Mouse (Mus musculus) urinary bladder, postnatal 4 days (tissue): ENCODE results near the gene Lyrm7.
"Not testable (repeated sequence)": the region's sequence is repeated elsewhere in the genome, so short reads cannot be mapped to it uniquely, and the experiment has no call there.

Source experiments
- DNase-seq, 2 experiments: peaks; one replicate each; pipeline ENCODE4 v3.0.0; 2021 to 2022; ENCODE audit warnings: low spot score in 2 of 2

Gene Lyrm7

GRCm38 (mm10) chr11:54860256-54861038, at the start of gene Lyrm7:
TSS of gene Lyrm7 (minus strand) at chr11:54860916.
- DNase-seq: peak; percentile 95 to 96

GRCm38 (mm10) chr11:54910081-54910665, 49.5 kb upstream of the Lyrm7 start:
- DNase-seq: no peak

DNA sequence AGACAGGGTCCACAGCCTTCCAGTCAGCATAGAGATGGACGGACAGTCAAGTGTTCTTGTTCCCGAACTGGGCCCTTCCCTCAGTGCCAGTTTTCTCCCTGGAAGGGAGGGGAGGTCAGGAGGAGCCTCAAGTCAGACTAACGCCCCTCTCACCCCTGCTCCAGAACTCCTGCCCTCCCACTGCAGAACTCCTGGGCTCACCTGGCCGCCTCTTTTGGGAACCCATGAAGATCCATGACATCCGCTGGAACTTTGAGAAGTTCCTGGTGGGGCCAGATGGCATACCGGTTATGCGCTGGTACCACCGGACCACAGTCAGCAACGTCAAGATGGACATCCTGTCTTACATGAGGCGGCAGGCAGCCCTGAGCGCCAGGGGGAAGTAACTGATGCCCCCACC, 48.6 kb upstream of the Lyrm7 start:
- no peak for DNase-seq

GRCm38 (mm10) chr11:54907259-54907658, 46.5 kb upstream of the Lyrm7 start:
- DNase-seq: no peak

DNA sequence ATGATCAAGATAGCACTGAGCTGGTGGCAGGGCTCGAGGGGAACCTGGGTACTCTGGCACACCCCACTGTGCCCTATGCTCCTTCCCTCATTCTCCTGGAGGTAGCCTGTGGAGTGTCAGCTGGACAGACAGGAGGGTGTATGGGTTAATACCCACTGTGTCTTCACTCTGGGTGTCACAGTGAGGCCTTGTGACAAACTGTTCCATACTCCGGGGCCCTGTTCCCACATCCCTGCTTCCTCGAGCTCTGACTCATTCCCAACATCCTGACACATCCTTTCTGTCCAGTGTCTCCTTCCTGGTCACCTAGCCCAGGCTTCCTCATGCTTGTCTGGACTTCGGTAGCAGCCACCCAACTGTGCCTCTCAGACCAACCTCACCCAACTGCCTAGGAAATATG, 45.8 kb upstream of the Lyrm7 start:
- DNase-seq: no peak

DNA sequence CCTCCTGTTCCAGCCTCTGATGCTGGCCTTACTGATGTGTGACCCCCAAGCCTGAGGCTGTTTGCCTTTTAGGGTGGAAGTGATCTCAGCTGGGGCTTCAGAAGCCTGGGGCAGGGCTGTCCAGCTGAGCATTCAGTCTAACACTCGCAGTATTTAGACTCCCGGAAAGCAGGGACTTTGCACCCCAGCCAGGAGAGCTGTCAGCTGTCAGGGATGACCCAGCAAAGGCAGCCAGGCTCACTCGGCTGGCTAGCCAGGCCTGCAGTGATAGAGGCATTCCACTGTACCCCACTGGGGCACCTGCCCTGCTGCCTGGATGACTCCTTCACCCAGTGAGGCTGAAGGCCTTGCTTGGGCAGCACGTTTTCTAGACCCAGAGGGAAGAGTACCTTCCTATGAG, 45.2 kb upstream of the Lyrm7 start:
- DNase-seq: no peak

GRCm38 (mm10) chr11:54905086-54905485, 44.4 kb upstream of the Lyrm7 start:
- DNase-seq: no peak

DNA sequence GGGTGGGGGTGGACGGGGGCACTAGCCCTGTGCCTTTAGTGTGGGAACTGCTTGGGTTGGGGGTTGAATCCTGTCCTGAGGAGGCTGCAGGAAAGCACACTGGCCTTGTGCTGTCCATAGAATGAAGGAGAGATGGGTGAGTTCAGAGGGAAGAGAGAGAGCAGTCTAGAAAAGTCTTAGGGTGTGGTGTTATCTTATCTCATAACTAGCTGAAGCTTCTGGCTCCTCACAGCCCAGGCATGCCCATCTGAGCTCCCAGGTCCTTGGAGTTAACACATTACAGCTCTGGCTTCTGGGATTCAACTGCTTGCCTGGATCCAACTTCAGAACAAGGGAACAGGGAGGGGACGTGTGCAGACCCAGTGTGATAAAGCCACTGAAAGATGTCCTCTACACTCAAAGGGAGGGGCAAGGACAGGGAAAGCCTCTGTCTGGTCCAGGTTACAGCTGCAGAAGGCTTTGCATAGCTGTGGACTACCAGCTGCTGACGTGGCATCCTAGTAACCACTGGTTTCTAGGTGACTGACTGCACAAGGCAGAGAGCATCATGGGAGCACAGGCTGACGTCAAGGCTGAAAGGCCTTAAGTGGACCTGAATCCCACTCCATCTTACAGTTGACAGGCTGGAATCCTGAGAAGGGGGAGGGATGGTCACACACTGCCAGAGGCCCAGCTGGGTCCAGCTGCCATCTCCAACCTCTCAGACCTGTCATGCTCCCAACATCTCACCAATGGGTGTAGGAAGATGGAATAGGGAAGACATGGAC, 43.4 kb upstream of the Lyrm7 start:
- DNase-seq: peak in 1 of 2 experiments; percentile 36

GRCm38 (mm10) chr11:54903339-54903738, 42.6 kb upstream of the Lyrm7 start:
- DNase-seq: no peak

- peak; percentile 61 to 76 for DNase-seq
Observed at GRCm38 (mm10) chr11:54902333-54903323, 41.9 kb upstream of the Lyrm7 start, which contains the start of gene Gpx3. TSS of gene Gpx3 (plus strand) at chr11:54902453.

- DNase-seq: no peak
Observed at GRCm38 (mm10) chr11:54899657-54900056, 38.9 kb upstream of the Lyrm7 start.

DNA sequence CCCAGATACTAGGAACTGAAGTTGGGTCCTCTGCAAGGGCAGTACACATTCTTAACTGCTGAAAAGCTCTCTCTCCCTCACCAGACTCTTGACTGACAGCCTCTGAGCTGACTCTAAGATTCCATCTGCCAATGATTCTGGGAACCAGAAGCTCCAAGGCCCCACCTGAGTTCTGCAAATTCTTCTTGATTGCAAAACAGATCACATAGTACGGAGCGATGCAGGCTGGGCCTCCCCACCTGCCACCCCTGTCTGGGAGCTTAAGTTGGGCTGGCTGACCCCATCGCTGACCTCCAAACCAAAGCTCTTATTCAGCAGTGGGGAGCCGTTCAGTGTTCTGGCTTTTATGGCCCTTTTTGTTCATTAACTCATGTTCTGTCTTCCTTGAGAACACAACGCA, 36.8 kb upstream of the Lyrm7 start:
- DNase-seq: no peak

- DNase-seq: not testable (repeated sequence)
Observed at GRCm38 (mm10) chr11:54896646-54897045, 35.9 kb upstream of the Lyrm7 start.

DNA sequence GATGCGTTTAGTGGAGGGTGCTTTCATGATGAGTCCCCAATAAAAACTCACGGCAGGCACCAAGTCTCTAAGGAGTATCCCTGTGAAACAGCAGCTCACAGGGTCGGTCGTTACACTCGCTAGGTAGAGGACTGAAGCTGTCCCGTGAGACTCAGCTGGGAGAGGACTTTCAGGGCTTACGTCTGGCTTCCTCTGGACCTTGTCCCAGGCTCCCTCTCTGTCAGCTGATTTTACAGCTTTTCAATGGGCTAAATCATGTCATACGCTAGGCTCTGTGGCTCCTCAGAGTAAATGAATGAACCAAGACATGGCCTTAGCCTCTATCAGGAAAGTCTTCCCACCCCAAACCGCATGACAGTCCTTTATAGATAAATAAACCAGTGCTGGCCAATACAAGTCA, 33.9 kb upstream of the Lyrm7 start:
- no peak for DNase-seq

DNA sequence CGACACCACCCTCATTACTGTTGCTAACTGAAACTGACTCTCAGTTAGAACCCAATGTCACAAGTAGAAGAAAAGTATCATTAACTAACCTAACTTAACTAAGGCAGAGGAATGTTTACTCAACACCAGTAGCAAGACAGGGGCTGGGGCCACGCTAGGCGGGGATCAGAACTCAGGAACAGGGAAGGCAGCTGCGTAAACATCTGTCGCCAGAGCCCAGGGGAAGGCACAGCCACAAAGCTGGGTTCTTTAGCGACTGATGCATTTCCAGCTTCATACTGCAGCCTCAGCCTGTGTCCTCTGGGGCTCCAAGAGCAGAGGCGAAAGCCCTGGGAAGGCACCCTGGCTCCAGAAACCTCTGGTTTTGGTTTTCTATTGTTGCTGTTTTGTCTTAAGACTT, 31.4 kb upstream of the Lyrm7 start:
- DNase-seq: no peak

GRCm38 (mm10) chr11:54891341-54891740, 30.6 kb upstream of the Lyrm7 start:
- DNase-seq: no peak

GRCm38 (mm10) chr11:54887927-54888326, 27.2 kb upstream of the Lyrm7 start:
- no peak for DNase-seq

DNA sequence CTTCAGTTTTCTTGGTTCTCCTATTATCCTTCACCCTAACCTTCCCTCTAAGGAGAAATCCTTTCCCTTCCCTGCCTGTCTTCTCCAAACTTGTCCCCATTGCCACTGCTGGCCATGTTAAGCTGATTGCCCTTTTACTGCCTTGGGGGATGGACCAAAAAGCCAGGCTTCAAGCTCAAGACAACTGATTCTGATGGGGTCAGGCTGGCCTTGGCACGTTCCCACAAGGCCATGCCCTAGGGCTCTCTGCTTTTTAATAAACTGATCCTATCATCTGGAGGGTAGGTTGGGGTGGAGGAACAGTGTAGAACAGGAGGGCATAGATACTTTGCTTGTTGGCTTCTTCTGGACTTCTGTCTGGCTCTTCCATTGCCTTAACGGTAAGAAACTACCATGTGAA, 24.7 kb upstream of the Lyrm7 start:
- no peak for DNase-seq

DNA sequence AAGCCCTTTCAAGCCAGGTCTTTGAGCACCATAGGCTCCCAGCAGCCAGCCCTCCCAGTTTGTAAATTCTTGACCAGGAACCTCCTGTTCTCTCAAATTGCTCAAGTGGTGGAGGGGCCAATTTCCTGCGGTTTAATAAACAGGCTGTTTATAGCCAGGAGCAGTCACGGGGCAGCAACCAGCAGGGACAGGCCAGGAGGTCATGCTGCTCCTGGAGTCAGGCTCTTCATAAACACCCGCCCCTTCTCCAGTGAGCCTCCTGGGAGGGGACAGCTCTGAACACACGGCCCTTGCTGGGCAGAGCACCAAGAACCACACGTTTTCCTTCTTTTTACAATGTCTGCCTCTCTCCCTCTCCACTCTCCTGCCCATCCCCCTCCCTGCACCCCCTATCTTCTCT, 24.2 kb upstream of the Lyrm7 start:
- DNase-seq: peak in 1 of 2 experiments; percentile 64

GRCm38 (mm10) chr11:54884197-54884828, 23.6 kb upstream of the Lyrm7 start:
- no peak for DNase-seq

DNA sequence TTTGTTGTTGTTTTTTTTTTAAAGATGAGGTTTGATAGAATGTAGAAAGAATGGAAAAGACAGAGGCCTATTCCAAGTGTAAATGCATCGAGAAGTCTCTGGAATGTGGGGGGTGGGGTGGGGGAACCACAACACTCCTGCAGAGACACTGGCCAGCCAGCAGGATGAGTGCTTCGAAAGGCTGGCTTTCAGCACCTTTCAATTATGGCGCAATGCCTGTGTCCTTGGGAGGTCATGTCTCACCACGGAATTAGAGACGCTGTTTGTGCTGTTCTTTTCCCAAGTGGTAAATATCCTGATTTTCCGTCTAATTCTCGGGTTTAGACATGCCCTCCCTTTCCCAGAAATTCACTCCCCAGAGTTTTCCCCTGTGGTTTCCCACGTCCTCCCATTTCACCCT, 22.0 kb upstream of the Lyrm7 start:
- DNase-seq: peak in 1 of 2 experiments; percentile 52
